Mouse (Mus musculus) spleen, adult 2 months (tissue): ENCODE results near the gene Xlr5a.
"Not testable (repeated sequence)": the region's sequence is repeated elsewhere in the genome, so short reads cannot be mapped to it uniquely, and the experiment has no call there.

Experiments
- CTCF ChIP-seq: fragments of 200-500 bp; IDR thresholded peaks from 2 replicates; pipeline ENCODE4 v1.5.1; 2011; ENCODE audit warnings: mild to moderate bottlenecking, inconsistent platforms; ENCODE audit not compliant: insufficient read depth, insufficient read length, insufficient replicate concordance; ENCODE audit errors: extremely low read depth
- POLR2A ChIP-seq: fragments of 200-500 bp; IDR thresholded peaks from 2 replicates; pipeline ENCODE4 v1.6.1; 2011; ENCODE audit warnings: low read depth, low read length, inconsistent platforms

DNA sequence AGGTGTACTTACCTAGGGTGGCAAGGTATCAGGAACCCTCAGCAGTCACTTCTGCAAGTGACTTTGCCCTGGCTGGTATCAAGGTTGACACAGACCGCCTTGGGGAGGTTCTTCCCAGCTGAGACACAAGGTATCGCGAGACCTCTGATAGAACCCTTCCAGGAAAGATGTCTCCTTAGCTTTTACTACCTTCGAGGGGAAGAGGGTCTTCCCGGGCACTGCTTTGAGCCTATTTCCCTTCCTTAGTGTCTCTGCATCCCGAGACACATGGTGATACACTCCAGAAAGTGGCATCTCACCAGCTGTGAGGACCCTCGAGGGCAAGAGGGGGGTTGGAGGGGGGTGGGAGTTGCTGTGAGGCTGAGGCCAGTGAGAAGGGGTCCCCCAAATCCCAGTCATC, 143.4 kb downstream of the Xlr5a start, which contains the start of gene DXBay18:
- TF ChIP-seq POLR2A, CTCF: not testable (repeated sequence)
